Mouse (Mus musculus): ENCODE data around the gene Pdss2.
"Not testable (repeated sequence)": the region's sequence is repeated elsewhere in the genome, so short reads cannot be mapped to it uniquely, and the experiment has no call there.

The Pdss2 gene

DNA sequence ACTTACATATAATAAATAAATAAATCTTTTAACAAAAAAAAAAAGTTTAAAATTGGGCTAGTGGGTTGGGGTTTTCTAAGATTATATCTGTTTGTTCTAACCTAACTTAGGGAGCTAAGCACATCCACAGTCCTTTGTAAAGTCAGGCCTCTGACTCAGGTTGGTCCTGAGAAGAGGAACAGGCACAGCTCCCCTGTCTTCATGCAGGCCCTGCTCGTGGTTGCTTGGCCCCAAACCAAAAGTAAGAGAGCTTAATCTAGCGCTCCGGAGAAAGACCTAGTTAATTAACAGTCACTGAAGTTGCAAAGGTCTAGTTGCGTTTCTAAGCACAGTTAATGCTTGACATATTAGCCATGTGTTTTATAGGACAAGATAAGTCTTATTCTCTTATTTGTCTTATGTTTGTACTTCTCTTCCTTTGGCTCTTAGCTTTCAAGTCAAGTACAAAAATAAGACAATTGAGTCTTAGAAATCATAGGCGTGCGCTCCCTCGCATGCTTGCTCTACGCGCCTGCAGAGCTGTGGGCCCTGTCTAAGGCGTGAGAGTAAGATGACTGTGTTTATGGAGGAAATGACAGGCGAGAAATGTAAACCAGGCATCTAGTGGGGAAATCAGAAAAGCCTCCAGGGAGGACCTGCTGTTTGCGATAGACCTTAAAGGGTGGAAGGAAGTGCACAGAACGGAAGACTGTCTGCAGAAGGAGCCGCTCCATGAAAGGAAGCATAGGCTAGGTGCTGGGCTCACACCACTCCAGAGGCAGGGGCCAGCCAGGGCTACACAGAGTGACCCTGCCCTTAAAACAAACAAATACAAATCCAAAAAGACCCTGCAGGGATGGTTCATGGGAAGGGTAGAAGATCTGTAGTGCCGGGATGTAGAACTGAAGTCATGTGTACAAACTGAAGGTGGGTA lies 157.7 kb downstream of the Pdss2 start:
- no peak for DNase-seq

DNA sequence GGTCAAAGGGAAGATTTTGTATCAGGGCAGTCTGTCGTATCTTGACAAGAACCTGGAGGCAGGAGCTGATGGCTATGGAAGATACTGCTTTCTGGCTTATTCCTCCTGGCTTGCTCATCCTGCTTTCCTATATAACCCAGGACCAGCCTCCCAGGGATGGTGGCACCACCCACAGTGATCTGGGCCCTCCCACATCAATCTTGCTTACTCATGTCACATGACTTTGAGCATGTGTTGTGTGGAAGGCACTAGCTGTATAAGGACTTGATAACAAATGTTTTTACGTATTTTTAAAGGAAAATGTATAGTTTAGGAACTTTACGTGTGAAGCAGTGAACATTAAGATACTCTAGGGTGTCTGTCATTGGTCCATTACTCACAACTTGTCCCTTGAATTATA lies 161.4 kb downstream of the Pdss2 start:
- no peak for DNase-seq

DNA sequence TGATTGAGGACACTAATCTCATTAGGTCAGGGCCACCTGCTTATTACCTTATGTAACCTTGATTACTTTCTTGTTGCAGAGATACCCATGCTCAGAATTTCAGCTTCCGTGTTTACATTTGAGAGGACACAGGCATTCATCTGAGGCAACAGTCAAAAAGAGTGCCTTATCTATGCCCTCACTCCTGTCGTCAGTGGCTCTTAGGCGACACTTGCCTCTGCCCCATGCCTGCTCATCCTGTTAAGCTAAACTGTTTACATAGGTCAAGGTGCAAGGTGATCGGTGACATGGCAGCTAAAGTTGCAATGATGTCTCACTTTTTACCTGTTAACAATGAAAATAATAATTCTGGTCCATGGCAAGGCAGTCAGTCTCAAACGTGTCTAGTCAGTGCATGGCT lies 163.3 kb downstream of the Pdss2 start:
- no peak for DNase-seq

DNA sequence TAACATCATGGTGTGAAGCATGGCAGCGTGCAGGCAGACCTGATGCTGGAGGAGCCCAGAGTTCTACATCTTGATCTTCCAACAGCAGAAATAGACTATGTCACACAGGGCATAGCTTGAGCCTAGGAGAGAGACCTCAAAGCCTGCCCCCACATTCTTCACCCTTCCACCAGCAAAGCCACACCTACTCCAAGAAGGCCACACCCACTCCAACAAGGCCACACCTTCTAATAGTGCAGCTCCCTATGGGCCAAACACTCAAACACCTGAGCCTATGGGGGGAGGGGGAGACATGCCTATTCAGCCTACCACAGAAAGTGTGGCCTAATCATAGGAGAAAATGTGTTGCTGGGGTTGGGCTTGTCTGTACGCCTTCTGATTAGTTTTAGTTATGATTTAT lies 171.6 kb downstream of the Pdss2 start:
- no peak for DNase-seq

DNA sequence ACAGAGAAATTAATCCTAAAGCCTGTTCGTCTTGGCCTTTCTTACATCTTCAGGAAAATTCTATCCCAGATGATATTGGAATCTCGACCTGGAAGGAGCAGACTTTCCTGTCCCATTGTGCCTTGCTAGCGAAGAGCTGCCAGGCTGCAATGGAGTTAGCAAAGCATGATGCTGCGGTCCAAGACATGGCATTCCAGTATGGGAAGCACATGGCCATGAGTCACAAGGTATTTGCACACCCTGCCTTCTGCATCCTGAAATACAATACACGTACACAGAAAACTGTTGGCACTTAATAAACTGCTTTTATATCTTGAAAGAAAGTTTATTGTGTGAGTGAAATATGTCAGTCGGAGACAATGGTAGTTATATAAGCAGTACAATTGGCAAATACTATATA lies 172.5 kb downstream of the Pdss2 start:
- DNase-seq = no peak

DNA sequence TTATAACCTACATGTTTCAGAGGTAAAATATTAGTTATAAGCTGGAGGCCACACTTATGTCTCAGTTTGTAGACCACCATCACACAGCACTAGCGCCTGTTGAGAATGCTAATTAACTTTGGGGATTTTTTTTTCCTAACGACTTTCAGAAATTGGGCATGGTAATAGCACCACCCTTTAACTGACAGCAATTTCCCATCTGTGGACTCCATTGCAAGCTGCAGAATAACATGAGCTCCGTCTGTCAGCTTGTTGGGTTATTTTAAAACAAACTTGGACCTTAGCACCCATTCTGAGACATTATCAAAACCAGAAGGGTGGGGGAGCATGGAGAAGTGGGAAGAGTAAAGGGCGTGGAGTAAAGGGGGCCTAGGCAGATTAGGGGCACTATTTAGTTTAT lies 174.5 kb downstream of the Pdss2 start:
- no peak for DNase-seq

DNA sequence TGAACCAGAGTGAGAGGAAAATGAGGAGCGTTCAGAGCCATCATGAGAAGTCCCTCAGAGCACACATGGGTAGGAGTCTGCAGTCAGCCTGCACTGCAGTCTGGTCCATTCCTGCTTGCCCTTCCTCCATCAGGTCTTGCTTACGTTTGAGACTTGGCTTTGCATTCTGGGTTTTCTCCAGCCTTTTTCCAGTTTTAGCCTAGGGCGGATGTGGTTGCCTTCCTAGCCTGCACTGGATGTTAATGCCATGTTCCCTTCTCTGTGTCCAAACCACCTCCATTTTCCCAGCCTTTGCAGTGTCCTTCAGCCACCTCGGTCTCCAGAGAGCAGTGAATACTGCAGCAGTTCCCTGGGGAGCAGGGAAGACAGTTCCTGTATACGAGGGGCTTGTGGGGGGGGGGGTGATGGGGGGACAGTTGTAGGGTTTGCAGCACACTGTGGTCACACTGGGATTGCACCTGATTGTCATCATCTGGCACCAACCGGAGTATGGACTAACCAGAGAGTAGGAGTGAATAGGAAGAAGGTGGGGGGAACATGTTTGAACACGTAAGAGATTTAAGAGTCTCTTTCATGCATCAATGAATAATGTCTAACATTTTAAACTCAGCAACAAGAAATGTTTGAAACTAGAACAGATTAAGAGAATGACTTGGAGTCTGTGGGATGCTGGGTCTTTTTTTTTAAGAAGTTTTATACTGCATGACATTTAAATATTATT lies 178.5 kb downstream of the Pdss2 start:
- no peak for DNase-seq

DNA sequence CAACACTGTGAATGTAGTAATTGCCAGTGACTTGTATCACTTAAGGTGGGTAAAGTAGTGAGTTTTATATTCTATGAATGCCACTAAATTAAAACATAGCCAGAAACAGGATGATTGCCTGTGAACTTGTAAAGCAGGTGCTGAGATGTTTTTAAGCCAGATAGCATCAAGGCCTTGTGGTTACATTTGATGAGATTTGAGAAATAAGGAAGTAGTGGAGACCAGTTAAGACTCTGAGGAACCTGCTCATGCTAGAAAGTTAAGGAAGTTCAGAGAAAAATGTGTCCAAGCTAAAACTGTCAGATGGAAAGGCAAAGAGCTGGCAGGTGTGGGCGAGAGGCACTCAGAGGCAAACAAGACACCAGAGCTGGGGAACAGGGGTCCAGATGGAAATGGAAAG lies 184.8 kb downstream of the Pdss2 start:
- no peak for DNase-seq

DNA sequence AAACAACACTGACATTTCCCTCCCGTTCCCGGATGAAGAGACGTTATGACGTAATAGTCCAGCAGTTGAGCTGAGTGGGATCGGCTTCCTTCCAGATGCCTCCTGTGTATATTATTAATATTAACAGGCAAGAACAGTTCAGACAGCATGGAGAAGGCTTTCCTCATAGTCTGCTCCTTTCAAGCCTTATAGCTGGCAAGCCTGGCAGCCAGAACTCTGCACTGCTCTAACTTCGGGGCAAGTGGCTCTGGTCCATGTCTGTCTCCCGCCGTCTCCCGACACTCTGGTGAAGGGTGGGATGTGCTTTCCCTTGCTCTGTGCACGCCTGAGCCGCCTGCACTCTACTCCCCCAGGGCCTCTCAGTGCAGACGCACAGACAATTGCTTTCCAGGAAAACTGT lies 185.6 kb downstream of the Pdss2 start:
- DNase-seq = no peak

DNA sequence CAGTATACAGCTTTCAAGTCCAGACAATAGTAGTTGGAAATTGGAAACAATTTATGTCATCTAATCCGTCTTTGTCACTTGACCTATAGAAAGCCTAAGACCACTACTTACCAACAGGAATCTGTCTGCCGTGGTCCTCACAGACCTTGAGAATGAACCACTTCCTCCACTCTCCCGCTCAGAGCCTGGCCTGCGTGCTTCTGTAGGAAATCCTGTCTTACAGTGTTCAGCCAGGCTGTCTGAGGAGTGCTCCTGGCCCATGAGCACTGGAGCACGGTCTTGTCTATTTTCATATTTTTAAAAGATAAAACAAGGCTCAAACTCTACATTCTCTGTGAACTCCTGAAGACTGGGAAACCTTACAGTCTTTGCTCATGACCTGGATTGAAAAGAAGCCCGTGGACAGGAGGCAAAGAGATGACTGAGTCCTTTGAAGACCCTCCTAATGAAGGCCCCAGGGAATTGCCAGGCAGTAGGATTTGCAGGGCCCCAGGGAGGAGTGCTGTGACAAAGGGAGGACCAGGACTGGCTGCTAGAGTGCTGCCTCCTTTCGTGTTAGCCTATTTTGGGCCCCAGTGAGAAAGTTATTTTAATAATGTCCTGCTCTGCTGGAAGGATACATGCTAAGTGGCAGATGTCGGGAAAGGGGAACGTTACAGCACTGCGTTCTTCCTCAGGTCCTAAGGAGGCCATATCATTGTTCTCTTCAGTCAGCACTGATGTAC lies 188.4 kb downstream of the Pdss2 start:
- no peak for DNase-seq

DNA sequence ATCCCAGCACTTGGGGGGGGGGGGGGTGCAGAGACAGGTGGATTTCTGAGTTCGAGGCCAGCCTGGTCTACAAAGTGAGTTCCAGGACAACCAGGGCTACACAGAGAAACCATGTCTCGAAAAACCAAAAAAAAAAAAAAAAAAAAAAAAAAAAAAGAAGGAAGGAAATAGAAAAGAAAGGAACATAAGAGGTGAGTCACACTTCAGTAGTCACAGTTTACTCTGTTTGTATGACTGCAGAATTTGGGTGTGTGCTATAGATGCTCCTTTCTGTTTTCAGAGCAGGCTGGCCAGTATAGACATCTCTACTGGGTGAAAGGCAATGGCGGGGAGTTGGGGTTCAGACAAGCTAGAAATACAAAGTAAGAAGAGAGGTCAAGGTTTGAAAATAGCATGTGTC lies 189.9 kb downstream of the Pdss2 start:
- DNase-seq = not testable (repeated sequence)

DNA sequence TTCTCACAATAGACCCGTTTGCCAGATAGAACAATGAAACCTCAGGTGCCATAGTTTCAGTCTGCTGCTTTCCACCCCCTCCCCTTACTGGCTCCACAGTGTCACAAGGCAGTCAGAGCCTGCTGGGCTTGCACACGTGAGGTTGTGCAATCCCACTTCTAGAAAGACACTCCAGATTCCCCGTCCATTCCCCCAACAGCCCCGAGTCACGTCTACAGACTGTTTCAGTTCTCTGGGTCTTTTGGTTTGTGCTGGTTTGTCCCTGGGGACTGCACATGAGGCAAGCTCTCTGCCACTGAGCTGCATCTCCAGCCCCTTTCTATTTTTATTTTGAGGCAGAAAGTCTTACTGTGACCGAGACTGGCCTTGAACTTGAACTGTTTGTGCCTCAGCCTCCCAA lies 196.1 kb downstream of the Pdss2 start:
- no peak for DNase-seq

DNA sequence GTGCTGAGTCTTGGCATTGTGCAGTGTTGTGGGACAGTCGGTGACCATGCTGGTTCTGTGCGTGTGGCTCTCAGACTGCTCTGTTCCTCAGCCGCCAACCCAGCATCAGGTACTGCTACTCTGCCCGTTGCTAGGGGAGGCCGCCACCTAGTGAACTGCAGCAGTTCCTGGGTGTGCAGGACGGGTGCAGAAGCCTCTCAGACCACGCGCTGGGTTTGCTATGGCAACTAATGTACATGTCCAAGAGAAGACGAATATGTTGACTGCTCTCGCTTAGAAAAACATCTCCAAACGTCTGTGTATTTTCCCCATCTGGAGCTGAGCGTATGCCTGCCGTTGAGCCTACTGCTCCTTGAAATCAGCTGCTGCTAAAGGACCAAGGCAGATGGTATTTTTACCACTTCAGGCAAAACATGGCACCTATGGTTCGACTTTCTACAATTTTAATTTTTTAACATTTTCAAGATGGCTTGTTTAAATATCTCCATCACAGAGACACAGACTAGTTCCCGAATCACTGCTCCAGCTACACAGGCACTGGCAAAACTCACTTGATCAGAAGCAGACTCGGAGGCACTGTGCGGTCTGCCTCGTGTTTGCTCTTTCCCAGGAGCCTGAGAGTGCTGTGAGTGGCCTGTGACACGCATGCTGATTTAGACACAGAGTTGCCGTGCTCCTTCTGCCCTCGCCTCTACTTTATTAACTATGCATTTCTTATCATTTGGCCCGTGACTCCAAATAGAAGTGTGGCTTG lies 199.6 kb downstream of the Pdss2 start:
- peak; percentile 41 for DNase-seq

DNA sequence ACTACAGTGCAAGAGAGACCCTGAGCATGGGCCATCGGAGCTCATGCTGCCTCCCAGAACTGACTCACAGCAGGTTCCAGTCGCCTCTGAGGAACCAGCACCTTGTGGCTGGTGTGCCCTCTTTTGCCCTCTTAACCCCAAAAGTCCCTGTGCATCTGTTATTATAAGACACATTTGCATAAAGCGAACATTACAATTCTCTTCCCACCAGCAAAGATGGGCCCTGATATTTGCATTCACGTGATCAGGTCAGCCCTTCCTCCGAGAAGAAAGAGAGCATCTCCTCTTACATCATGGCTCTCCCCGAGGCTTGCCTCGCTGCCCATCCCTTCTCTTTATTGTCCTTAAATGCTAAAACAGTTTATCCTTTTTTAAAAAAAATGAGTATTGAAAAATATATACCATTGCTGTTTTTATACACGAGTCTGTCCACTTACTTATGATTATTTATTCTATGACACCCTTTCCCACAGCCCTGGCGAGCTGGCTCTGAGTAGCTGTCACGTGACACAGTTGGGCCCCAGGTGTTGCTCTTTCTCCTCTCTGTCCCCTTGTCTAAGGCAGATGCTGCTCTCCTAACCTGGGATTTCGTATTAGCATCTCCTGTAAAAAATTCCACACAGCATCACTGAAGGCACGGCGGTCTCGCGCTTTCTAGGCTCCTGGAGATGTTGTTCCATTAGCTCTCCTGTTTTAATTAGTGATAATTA lies 200.9 kb downstream of the Pdss2 start:
- DNase-seq = peak; percentile 8

DNA sequence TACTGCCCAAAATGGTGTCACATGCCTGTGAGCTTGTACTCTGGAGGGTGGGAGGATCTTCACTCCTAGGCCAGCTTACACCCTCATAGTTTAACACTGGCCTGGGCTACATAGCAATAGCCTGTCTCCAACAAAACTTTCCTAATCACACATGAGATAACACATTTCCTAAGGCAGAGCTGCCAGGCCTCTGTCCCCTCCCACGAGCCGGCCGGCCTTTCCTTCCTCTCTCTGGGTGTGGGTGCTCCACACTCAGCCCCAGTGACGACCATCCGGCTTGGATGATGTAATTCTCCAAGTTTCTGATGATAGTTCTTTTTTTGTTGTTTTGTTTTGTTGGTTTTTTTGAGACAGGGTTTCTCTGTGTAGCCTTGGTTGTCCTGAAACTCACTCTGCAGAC lies 203.3 kb downstream of the Pdss2 start:
- DNase-seq = no peak

DNA sequence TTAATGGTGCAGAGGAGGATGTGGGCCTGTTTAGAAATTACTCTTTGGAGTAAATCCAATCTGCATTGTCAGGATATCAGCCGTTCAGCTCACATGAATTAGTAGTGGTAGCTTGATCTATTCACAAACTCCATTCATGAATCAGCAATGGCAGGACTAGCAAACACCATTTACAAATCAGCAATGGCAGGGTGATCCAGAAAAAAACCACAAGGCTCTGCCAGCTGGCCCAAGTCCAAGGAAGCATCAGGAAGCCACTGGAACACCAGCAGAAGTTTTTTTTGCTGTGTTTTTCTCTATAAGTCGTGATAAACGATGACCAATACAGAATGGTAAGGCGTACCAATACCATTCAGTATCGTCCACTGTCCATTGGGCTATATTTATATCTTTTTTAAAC lies 209.3 kb downstream of the Pdss2 start:
- DNase-seq = no peak

DNA sequence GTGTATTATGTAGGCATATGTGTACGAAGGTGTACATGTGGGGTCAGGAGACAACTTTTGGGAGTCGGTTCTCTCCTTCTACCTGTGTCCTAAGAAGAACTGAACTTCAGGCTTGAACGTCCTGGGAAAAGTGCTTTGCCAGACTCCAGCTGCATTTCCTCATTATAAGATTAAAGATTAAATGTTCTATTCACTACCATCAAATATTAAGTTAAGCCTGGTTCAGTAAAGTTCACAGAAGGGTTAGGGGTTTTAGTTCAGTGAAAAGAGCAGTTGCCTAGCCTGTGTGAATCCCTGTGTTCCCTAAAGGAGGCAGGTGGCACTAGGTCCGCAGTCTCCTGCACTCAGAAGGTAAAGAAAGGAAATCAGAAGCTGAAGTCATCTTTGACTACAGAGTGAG lies 213.0 kb downstream of the Pdss2 start:
- no peak for DNase-seq

DNA sequence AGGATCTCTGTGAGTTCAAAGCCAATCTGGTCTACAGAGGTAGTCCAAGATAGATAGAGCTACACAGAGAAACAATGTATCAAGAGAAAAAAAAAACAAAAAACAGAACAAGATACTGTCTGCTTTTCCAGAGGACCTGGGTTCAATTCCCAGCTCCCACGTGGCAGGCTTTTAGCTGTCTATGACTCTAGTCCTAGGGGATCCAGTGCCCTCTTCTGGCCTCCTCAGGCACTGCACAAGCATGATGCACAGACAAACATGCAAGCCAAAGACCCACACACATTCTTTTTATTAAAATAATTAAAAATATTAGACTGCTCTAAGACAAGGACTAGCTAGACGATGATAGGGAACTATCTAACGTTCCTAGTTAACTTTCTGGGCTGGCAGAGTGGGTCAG lies 214.5 kb downstream of the Pdss2 start:
- no peak for DNase-seq

DNA sequence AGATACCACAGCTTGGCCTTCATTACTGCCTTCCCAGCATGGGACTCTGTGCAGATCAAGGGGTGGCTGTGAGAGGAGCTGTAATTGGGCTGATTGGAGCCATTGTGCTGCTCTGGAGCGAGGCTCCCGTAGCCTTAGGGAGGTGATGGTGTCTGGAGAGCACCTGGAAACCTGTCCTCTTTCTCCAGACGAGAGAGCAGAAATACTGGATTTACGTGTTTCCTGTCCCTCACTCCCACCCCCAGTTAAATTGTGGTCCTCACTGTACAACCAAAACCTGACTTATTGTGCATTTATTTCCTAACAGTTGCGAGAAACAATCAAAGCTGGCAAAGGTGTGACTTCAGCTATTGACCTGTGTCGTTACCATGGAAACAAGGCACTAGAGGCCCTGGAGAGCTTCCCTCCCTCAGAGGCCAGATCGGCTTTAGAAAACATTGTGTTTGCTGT lies 218.2 kb downstream of the Pdss2 start:
- peak; percentile 77 for DNase-seq

DNA sequence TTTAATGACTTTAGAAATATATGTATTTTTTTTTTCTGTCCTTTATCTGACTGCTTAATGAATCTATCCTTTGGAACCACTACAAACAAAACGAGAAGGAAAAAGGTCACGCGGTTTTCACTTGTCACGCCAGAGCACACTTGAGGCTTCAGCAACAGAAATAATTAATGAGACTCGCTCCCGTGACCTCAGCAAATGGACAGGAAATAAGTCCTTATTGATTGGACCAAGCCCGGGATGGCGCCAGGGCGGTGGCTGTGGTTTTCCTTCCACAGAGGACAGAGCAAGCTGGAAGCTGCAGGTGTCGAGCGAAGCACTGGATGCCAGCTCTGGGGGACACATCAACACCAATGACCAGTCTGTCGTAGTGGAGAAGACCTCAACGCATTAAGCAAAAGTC lies 218.8 kb downstream of the Pdss2 start:
- peak; percentile 58 for DNase-seq

DNA sequence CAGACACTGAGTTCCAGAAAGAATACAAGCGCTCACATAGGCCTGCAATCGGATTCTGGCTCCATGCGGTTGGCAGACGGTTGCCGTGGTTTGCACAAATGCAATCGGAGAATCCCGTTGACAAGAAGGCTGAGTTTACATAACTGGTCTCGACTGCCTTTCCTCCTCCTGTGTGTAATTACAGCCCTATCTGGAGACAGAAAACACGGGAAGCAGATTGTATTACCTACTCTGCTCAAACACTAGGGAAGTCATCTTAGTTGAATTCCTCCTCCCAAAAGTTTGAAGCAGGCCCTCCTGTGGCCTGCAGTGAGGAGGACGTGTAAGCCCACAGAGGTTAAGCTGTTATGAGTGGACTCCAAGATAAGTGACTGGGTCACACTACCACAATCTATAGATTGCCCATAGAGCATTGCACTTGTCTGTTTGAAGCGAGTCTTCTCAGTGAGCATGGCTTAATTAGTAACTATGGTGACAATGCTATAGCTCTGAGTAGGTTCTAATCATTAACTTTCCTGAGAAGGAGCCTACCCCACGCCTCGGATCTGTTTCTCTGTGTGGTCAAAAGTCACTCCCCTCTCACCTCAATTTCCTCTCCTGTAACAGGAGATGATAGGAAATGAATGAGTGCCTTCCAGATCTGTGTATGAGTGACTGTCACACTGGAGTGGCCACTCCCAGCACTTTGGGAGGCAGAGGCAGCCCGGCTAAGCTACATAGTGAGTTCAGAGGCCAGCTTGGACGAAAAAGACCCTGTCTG lies 219.9 kb downstream of the Pdss2 start:
- DNase-seq = no peak
